Mouse (Mus musculus) limb, embryonic 14.5 days (tissue): ENCODE measurements around the gene Rnf41. TPM values are rescaled to one million over a fixed set of nuclear protein-coding genes. Genes with fewer than 3 reads are reported as not detected.

Source experiments
- ATAC-seq: fragments of 200-750 bp; cut with Nextera tagmentation; 2 replicates; pipeline ENCODE4 v1.8.0; 2017; ENCODE audit warnings: low read depth, moderate number of reproducible peaks, moderate TSS enrichment; ENCODE audit not compliant: low FRiP score
- DNase-seq: peaks from one replicate; pipeline ENCODE4 v3.0.0-alpha.2; 2015; ENCODE audit warnings: low spot score
- H3K27ac ChIP-seq: fragments of 300-500 bp; sonication (generic); replicated peaks from 2 replicates; pipeline ENCODE4 v1.5.1; 2014; ENCODE audit warnings: low read depth, mild to moderate bottlenecking, low read length, moderate library complexity, mixed read lengths
- H3K27me3 ChIP-seq: fragments of 300-500 bp; sonication (generic); 2 replicates; pipeline ENCODE4 v1.6.1; 2014; ENCODE audit warnings: low read length, mixed read lengths; ENCODE audit not compliant: control insufficient read depth, insufficient read depth
- H3K36me3 ChIP-seq: fragments of 300-500 bp; sonication (generic); 2 replicates; pipeline ENCODE4 v1.6.1; 2014; ENCODE audit warnings: mild to moderate bottlenecking, low read length, moderate library complexity, mixed read lengths; ENCODE audit not compliant: control insufficient read depth, insufficient read depth
- H3K4me1 ChIP-seq: fragments of 300-500 bp; sonication (generic); 2 replicates; pipeline ENCODE4 v1.6.1; 2014; ENCODE audit warnings: antibody characterized with exemption, low read length, mixed read lengths; ENCODE audit not compliant: control insufficient read depth, insufficient read depth
- H3K4me2 ChIP-seq: fragments of 300-500 bp; sonication (generic); replicated peaks from 2 replicates; pipeline ENCODE4 v1.6.1; 2014; ENCODE audit warnings: low read depth, mild to moderate bottlenecking, low read length, moderate library complexity; ENCODE audit not compliant: severe bottlenecking
- H3K4me3 ChIP-seq: fragments of 300-500 bp; sonication (generic); replicated peaks from 2 replicates; pipeline ENCODE4 v1.5.1; 2014; ENCODE audit warnings: low read length
- H3K9ac ChIP-seq: fragments of 300-500 bp; sonication (generic); 2 replicates; pipeline ENCODE4 v1.6.1; 2014; ENCODE audit warnings: mild to moderate bottlenecking, low read depth, low read length, moderate library complexity; ENCODE audit not compliant: severe bottlenecking
- H3K9me3 ChIP-seq: fragments of 300-500 bp; sonication (generic); 2 replicates; pipeline ENCODE4 v1.6.1; 2016; ENCODE audit warnings: low read length; ENCODE audit not compliant: control insufficient read depth
- POLR2A ChIP-seq: fragments of 200-500 bp; IDR thresholded peaks from 2 replicates; pipeline ENCODE4 v1.8.0; 2012; ENCODE audit warnings: inconsistent platforms, mild to moderate bottlenecking, moderate library complexity, borderline replicate concordance; ENCODE audit not compliant: insufficient read depth, insufficient read length; ENCODE audit errors: extremely low read depth
- WGBS: fragments of 180-500 bp; shearing (Covaris S2); extraction: QIAGEN DNeasy Blood & Tissue Kit; methylation state at CpG from one replicate; pipeline ENCODE4 v1.1.7; 2014; 5-methylcytosine and 5-hydroxymethylcytosine counted together
- polyA plus RNA-seq, 2 experiments: library from polyadenylated mRNA; depleted of rRNA in 1 of 2; stranded (reverse) in 1 of 2; unstranded in 1 of 2; fragments of >200 nt; fragmentation: Nextera tagmentation in 1 of 2; extraction: Ambion mirVana in 1 of 2; gene quantifications; 2 replicates each; pipeline versions ENCODE4 v1.2.1 to v1.2.3; 2012 to 2014

Gene Rnf41
- polyA plus RNA-seq, 2 experiments, result 35.7 to 37.0 TPM

GRCm38 (mm10) chr10:128369218-128369543, 42.3 kb upstream of the Rnf41 start:
- H3K27me3 ChIP-seq, result no peaks in the 10 kb centered on the region
- peaks cover 4% of the 10 kb centered on the region for H3K4me1 ChIP-seq
- 9% methylated on average over 9 of the region's 9 CpGs for WGBS
- DNase-seq (no peak), ATAC-seq (no peak)
- peak overlapping the region; percentile 77 for H3K9ac ChIP-seq
- H3K27ac ChIP-seq, result peak overlapping the region; percentile 91
- H3K4me3 ChIP-seq, result peak overlapping the region; percentile 66
- peak overlapping the region; percentile 77 for H3K4me2 ChIP-seq
- no peak for TF ChIP-seq POLR2A
- H3K9me3 ChIP-seq, result no peaks in the 10 kb centered on the region
- peaks cover 12% of the 10 kb centered on the region; the same call in 1 of the 2 replicates for H3K36me3 ChIP-seq

- WGBS, result 84% methylated on average over 6 of the region's 6 CpGs
- peak overlapping the region; percentile 91; the same call in 1 of the 2 replicates for H3K27ac ChIP-seq
- H3K27me3 ChIP-seq, result no peaks in the 10 kb centered on the region
- H3K4me2 ChIP-seq, result peak overlapping the region; percentile 77
- ATAC-seq (no peak), DNase-seq (no peak)
- H3K9ac ChIP-seq, result peak overlapping the region; percentile 77; the same call in 1 of the 2 replicates
- TF ChIP-seq POLR2A, result no peak
- no peaks in the 10 kb centered on the region for H3K9me3 ChIP-seq
- H3K36me3 ChIP-seq, result 0 out of 2 replicates have a peak, but pooled peaks cover 8% of the 10 kb centered on the region
- H3K4me1 ChIP-seq, result peaks cover 4% of the 10 kb centered on the region
- peak overlapping the region; percentile 66; the same call in 1 of the 2 replicates for H3K4me3 ChIP-seq
Observed at GRCm38 (mm10) chr10:128369599-128369998, 41.9 kb upstream of the Rnf41 start.

GRCm38 (mm10) chr10:128370021-128370420, 41.4 kb upstream of the Rnf41 start:
- Histone ChIP-seq H3K4me1 (peaks cover 4% of the 10 kb centered on the region), H3K4me3 (no peak overlapping the region), H3K27ac (no peak overlapping the region), H3K27me3 (no peaks in the 10 kb centered on the region), H3K4me2 (no peak overlapping the region), H3K36me3 (0 out of 2 replicates have a peak, but pooled peaks cover 7% of the 10 kb centered on the region), H3K9me3 (no peaks in the 10 kb centered on the region), H3K9ac (no peak overlapping the region)
- DNase-seq (no peak), ATAC-seq (no peak)
- no peak for TF ChIP-seq POLR2A
- WGBS, result 70% methylated on average over 5 of the region's 6 CpGs

GRCm38 (mm10) chr10:128370601-128371000, 40.9 kb upstream of the Rnf41 start:
- H3K9ac ChIP-seq, result no peak overlapping the region
- ATAC-seq, result no peak
- no peak for DNase-seq
- H3K27ac ChIP-seq, result no peak overlapping the region
- WGBS, result 27% methylated on average over 4 of the region's 4 CpGs
- H3K36me3 ChIP-seq, result 0 out of 2 replicates have a peak, but pooled peaks cover 3% of the 10 kb centered on the region
- H3K27me3 ChIP-seq, result no peaks in the 10 kb centered on the region
- no peak for TF ChIP-seq POLR2A
- no peak overlapping the region for H3K4me3 ChIP-seq
- H3K4me1 ChIP-seq, result peaks cover 4% of the 10 kb centered on the region
- no peak overlapping the region for H3K4me2 ChIP-seq
- no peaks in the 10 kb centered on the region for H3K9me3 ChIP-seq

- DNase-seq, result no peak
- Histone ChIP-seq H3K27ac (no peak overlapping the region), H3K27me3 (no peaks in the 10 kb centered on the region), H3K9ac (no peak overlapping the region), H3K36me3 (no peaks in the 10 kb centered on the region), H3K9me3 (no peaks in the 10 kb centered on the region), H3K4me3 (no peak overlapping the region), H3K4me2 (no peak overlapping the region), H3K4me1 (peaks cover 10% of the 10 kb centered on the region)
- ATAC-seq, result no peak
- no peak for TF ChIP-seq POLR2A
- 82% methylated on average over 5 of the region's 5 CpGs for WGBS
Observed at GRCm38 (mm10) chr10:128372142-128372541, 39.3 kb upstream of the Rnf41 start.

- DNase-seq, result no peak
- H3K9me3 ChIP-seq, result no peaks in the 10 kb centered on the region
- no peak overlapping the region for H3K4me2 ChIP-seq
- peaks cover 7% of the 10 kb centered on the region; the same call in 1 of the 2 replicates for H3K4me1 ChIP-seq
- WGBS, result 79% methylated on average over 6 of the region's 6 CpGs
- H3K4me3 ChIP-seq, result no peak overlapping the region
- no peak overlapping the region for H3K9ac ChIP-seq
- TF ChIP-seq POLR2A, result no peak
- no peak for ATAC-seq
- H3K27ac ChIP-seq, result no peak overlapping the region
- H3K36me3 ChIP-seq, result peaks cover 1% of the 10 kb centered on the region
- H3K27me3 ChIP-seq, result no peaks in the 10 kb centered on the region
Observed at GRCm38 (mm10) chr10:128372989-128373748, 38.3 kb upstream of the Rnf41 start.
